Mouse (Mus musculus): ENCODE measurements around the gene Pcnx4.
"Not testable (repeated sequence)": the region's sequence is repeated elsewhere in the genome, so short reads cannot be mapped to it uniquely, and the experiment has no call there.

Gene Pcnx4

GRCm38 (mm10) chr12:72598731-72599130, 62.5 kb downstream of the Pcnx4 start:
- not testable (repeated sequence) for DNase-seq (ENCODE audit: low spot score)

GRCm38 (mm10) chr12:72612053-72612452, 75.9 kb downstream of the Pcnx4 start:
- DNase-seq (ENCODE audit: low spot score) = no peak

- no peak for DNase-seq (ENCODE audit: low spot score)
These were observed 84.7 kb downstream of the Pcnx4 start for GRCm38 (mm10) chr12:72620856-72621255.

GRCm38 (mm10) chr12:72621441-72621840, 85.3 kb downstream of the Pcnx4 start:
- no peak for DNase-seq (ENCODE audit: low spot score)

GRCm38 (mm10) chr12:72622853-72623496, 86.8 kb downstream of the Pcnx4 start:
- no peak for DNase-seq (ENCODE audit: low spot score)

- DNase-seq (ENCODE audit: low spot score) = no peak
These were observed 92.6 kb downstream of the Pcnx4 start for GRCm38 (mm10) chr12:72628751-72629150.
